Comparison of ENCODE assay signal across 7 mouse cellular contexts in genomic region chr1:65229768-65230167, GRCm38 (mm10). TPM values are rescaled to one million over a fixed set of nuclear protein-coding genes. Genes with fewer than 3 reads are reported as not detected.
"Had no signal": no experiment of that assay in that cellular context is flagged by ENCODE, and none has a peak within 500 bp of the region (broad histone marks: within the 10 kb centered on the region; RNA-seq: fewer than 3 reads in every experiment).

No protein-coding gene starts in this region.

RNA-seq across cellular contexts. Expression of gene Pth2r, which starts 52.1 kb away (rescaled TPM):
- polyA plus RNA-seq: small intestine, adult 2 months; spleen, adult 2 months; stomach, embryonic 14.5 days; stomach, embryonic 15.5 days; stomach, embryonic 16.5 days; stomach, postnatal 0 days; thymus, postnatal 0 days had no signal
